Mouse (Mus musculus) adrenal gland, adult (tissue): ENCODE data around the gene Immp2l.
"Not testable (repeated sequence)": the region's sequence is repeated elsewhere in the genome, so short reads cannot be mapped to it uniquely, and the experiment has no call there.

Experiments
- DNase-seq, 2 experiments: peaks; one replicate each; pipeline ENCODE4 v3.0.0; 2022 to 2023; ENCODE audit warnings: low spot score in 1 of 2; ENCODE audit not compliant: inconsistent age in 2 of 2

Gene Immp2l

GRCm38 (mm10) chr12:41023511-41024421, at the start of gene Immp2l:
Gene Immp2l (plus strand): TSS chr12:41024090.
- peak; percentile 96 to 99 for DNase-seq

- no peak for DNase-seq
These were observed 45.0 kb upstream of the Immp2l start for GRCm38 (mm10) chr12:40978719-40979500.

GRCm38 (mm10) chr12:40979716-40980115, 44.2 kb upstream of the Immp2l start:
- DNase-seq: no peak

GRCm38 (mm10) chr12:40980160-40980559, 43.7 kb upstream of the Immp2l start:
- no peak for DNase-seq

GRCm38 (mm10) chr12:40983021-40983420, 40.9 kb upstream of the Immp2l start:
- no peak for DNase-seq

- DNase-seq: no peak
These were observed 39.2 kb upstream of the Immp2l start for GRCm38 (mm10) chr12:40984735-40985134.

GRCm38 (mm10) chr12:40985791-40986190, 38.1 kb upstream of the Immp2l start:
- DNase-seq: no peak

GRCm38 (mm10) chr12:40988311-40989065, 35.4 kb upstream of the Immp2l start:
- no peak for DNase-seq

- DNase-seq: no peak
These were observed 32.2 kb upstream of the Immp2l start for GRCm38 (mm10) chr12:40991647-40992046.

GRCm38 (mm10) chr12:40992237-40992636, 31.7 kb upstream of the Immp2l start:
- not testable (repeated sequence) for DNase-seq

- DNase-seq: no peak
These were observed 29.0 kb upstream of the Immp2l start for GRCm38 (mm10) chr12:40994846-40995245.

GRCm38 (mm10) chr12:40995618-40996370, 28.1 kb upstream of the Immp2l start:
- DNase-seq: no peak

GRCm38 (mm10) chr12:41022516-41022915, 1.4 kb upstream of the Immp2l start:
- DNase-seq: peak in 1 of 2 experiments; percentile 43

GRCm38 (mm10) chr12:41024512-41024911, 622 bp downstream of the Immp2l start:
- no peak for DNase-seq

GRCm38 (mm10) chr12:41027485-41027884, 3.6 kb downstream of the Immp2l start:
- no peak for DNase-seq

GRCm38 (mm10) chr12:41031119-41031518, 7.2 kb downstream of the Immp2l start:
- no peak for DNase-seq

- DNase-seq: peak in 1 of 2 experiments; percentile 40
These were observed 9.3 kb downstream of the Immp2l start for GRCm38 (mm10) chr12:41033196-41033595.

GRCm38 (mm10) chr12:41039834-41040233, 15.9 kb downstream of the Immp2l start:
- DNase-seq: no peak

- DNase-seq: no peak
These were observed 17.8 kb downstream of the Immp2l start for GRCm38 (mm10) chr12:41041737-41042136.

- DNase-seq: no peak
These were observed 20.7 kb downstream of the Immp2l start for GRCm38 (mm10) chr12:41044493-41045132.
